Mouse (Mus musculus): ENCODE results near the gene Cpt1a. TPM values are rescaled to one million over a fixed set of nuclear protein-coding genes. Genes with fewer than 3 reads are reported as not detected.

The Cpt1a gene
- 149 TPM for polyA plus RNA-seq (2014; fragmentation: Illumina TruSeq; extraction: RNeasy Lipid Tissue Mini Kit (QIAGEN cat#74804); ENCODE audit: low read depth, low replicate concordance)

DNA sequence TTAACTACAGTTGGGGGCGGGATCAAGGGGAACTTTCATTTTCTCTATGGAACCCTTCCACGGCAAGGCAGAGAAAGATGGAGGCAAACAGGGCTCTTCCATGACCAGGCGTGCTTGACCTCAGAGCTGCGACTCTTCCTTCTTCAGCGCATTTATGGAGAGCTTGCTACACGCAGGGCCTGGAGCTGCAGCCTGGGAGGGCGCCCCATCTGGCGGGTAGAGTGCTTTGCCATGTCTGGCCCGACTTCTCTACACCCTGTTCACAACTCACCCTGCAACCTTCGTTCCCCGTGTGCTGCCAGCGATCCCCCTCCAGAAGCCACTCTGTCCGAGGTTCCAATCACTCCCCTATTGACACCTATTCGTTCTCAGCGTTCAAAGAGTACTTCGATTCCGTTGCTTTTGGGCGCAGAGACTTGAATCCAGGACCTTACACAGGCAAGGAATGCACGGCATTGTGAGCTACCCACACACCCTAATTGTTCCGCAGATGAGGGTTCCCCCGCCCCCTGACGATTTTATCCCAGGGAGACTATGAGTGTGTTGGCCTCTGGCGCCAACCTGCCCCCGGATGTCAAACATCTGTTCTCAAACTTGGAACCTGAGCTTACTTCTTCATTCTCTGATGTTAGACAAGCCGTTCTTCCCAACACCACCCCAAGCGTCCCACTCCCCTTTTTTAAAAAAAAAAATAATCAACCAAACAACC, at the start of gene Cpt1a:
TSS of gene Cpt1a (plus strand) at position 74 of the 709 bp plus-strand sequence.

DNA sequence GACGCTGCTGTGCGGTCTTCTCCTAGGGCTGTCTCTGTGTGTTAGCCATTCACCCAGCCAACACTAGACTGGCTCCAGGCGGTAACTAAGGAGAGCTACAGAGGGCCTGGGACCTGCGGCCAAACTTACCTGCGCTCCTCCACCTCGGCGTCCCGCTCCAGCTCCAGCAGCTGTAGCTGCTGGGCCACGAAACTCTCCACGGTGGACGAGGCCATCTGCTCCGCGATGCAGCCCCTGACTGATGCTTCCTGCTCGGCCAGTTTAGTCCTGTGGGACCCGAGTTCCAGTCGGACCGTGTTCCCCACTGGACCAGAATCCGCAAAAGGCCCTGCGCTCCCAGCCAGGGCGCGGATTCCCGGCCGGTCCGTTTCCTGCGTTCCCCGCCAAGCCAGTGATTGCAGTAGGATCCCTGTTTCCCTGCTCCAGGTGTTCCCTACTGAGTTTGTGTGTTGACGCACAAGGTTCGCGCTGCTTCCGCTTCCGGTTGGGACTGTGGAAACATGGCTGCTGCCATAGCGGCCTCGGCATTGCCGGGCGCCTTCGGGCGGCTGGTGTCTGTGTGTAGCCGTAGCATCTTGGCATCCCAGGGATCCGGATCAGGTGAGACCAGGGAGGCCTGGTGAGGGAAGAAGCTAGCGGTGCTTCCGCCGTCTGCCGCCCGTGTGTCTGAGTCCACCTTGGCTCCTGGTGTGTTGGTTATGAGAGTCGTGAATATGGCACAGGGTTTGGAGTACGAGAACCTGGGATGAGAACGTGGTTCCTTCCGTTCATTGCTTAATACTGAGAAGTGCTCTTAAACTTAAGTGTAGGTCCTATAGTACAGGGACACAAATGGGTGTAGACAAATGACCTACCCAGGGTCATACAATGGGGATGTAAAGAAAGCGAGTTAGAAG, 39.3 kb upstream of the Cpt1a start, which contains the start of the genes Mrpl21 and Ighmbp2:
TSS of gene Mrpl21 (plus strand) at position 330 of the 896 bp plus-strand sequence.
TSS of gene Ighmbp2 (minus strand) at position 446 of the 896 bp plus-strand sequence.

DNA sequence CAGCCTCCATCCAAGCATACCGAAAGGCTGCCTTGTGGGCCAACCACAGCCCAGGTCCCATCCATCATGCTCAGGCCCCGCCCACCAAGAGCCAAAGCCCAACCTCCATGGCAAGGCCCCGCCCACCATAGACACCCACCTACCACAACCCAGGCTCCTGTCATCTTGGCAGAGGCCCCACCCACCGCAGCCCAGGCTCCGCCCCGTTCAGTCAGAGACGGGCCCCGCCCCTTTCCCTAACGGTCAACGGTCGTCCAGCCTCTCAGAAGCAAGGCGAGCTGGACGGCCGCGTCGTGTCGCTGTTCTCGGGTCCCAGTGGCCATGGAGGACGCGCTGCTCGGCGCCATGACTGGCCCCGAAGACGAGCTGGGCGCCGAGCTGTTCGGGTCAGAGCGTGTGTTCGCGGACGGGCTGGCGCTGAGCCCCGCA, 66.5 kb downstream of the Cpt1a start, which contains the start of gene Tesmin:
TSS of gene Tesmin (plus strand) at position 229 of the 429 bp plus-strand sequence.

DNA sequence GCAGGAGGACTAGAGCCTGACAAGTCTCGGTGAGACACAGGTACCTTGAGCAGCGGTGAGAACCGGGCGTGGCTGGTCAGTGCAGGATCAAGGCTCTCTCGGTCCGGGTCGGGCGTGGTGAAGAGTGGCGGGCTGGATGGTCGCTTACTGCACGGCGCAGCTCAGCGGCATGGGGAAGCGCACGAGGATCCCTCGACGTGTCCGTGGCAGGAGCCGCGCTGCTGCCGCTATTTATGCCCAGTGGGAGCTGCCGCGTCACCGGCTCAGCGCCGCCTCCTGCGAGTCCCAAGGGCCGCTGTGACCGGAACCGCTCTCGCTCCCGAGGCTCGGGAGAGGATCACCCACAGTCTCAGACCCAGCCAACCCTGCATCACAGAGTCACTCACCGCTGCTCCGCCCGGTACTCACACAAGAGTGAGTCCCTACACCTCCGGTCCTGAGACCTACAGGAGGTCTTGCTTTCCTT, 92.2 kb downstream of the Cpt1a start, which contains the start of gene Gal:
TSS of gene Gal (minus strand) at position 277 of the 466 bp plus-strand sequence.

Other genes starting within 250 kb of the Cpt1a start
- gene Mrpl21, start 39.4 kb upstream of the Cpt1a start, polyA plus RNA-seq (2014; fragmentation: Illumina TruSeq; extraction: RNeasy Lipid Tissue Mini Kit (QIAGEN cat#74804); ENCODE audit: low read depth, low replicate concordance): 50.4 TPM
- 0.82 TPM for gene Ighmbp2, start 39.3 kb upstream of the Cpt1a start, polyA plus RNA-seq (2014; fragmentation: Illumina TruSeq; extraction: RNeasy Lipid Tissue Mini Kit (QIAGEN cat#74804); ENCODE audit: low read depth, low replicate concordance)
- not detected for gene Tesmin, start 66.5 kb downstream of the Cpt1a start, polyA plus RNA-seq (2014; fragmentation: Illumina TruSeq; extraction: RNeasy Lipid Tissue Mini Kit (QIAGEN cat#74804); ENCODE audit: low read depth, low replicate concordance)
- 11.9 TPM for gene Gal, start 92.2 kb downstream of the Cpt1a start, polyA plus RNA-seq (2014; fragmentation: Illumina TruSeq; extraction: RNeasy Lipid Tissue Mini Kit (QIAGEN cat#74804); ENCODE audit: low read depth, low replicate concordance)